Mouse (Mus musculus): ENCODE results near the gene Olfr747. TPM values are rescaled to one million over a fixed set of nuclear protein-coding genes. Genes with fewer than 3 reads are reported as not detected.

Olfr747 gene
- polyA plus RNA-seq (2012; rRNA removed): not detected in 2 replicates

GRCm38 (mm10) chr14:50693106-50693505, at the start of gene Olfr747:
Olfr747 (minus strand) TSS chr14:50693206.

DNA sequence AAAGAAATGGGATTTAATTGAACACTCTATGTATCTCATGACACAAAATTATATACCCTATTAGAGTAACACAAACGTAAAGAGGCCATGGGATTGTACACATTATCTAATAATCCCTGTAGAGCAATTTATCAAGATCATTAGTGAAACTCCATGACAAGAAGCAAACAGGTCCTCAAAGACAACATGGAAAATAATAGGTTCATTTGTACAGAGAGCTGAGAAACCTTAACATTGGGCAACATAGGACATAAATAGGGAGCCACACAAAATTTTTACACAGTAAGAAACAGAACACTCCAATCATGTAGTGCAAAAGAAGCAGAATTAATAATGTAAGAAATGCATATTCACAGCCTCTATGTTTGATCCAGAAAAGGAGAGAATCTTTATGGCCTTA, 14.1 kb upstream of the Olfr747 start, which contains the start of gene Olfr748:
Gene Olfr748 (plus strand): TSS at position 301 of the 400 bp plus-strand sequence.

DNA sequence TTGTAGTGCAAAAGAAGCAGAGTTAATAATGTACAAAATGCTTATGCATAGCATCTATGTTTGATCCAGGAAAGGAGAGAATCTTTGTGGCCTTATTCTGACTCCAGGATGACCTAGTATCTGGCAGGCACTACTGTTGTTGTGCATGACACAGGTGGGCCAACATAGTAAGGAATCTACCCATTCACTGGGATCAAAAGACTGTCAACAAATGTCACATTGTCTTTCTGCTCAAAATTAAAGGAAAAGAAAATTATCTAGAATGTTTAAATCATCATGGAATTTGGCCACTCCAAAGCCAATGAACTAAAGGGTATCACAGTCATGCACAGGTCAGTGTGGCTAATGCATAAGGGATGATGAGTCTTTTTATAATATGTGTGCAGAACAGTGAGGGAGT, 46.2 kb downstream of the Olfr747 start, which contains the start of gene Olfr746:
Gene Olfr746 (plus strand): TSS at position 301 of the 400 bp plus-strand sequence.

DNA sequence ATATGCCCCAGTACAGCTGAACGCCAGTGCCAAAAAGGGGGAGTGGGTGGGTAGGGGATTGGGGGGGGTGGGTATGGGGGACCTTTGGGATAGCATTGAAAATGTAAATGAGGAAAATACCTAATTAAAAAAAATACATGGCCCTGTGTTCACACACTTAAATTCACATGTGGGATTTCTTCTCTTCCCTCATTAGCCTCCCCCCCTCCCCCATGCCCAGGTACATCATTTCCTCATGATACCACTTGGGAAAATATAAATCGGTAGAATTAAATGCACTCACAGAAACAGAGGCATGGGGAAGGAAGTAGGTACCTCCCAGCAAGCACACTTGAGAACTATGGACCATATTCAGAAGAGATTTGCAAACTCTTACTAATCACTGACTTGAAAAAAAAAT, 53.9 kb downstream of the Olfr747 start, which contains the start of gene Olfr745:
Gene Olfr745 (plus strand): TSS at position 301 of the 400 bp plus-strand sequence.

Other genes starting within 250 kb of the Olfr747 start
- gene Olfr740, start 247.7 kb downstream of the Olfr747 start, polyA plus RNA-seq (2012; rRNA removed): not detected in 2 replicates
- not detected in 2 replicates for gene Olfr741, start 220.5 kb downstream of the Olfr747 start, polyA plus RNA-seq (2012; rRNA removed)
- not detected in 2 replicates for gene Olfr742, start 189.6 kb downstream of the Olfr747 start, polyA plus RNA-seq (2012; rRNA removed)
- not detected in 2 replicates for gene Olfr743, start 171.4 kb downstream of the Olfr747 start, polyA plus RNA-seq (2012; rRNA removed)
- not detected in 2 replicates for gene Olfr744, start 78.3 kb downstream of the Olfr747 start, polyA plus RNA-seq (2012; rRNA removed)
- not detected in 2 replicates for gene Olfr745, start 53.8 kb downstream of the Olfr747 start, polyA plus RNA-seq (2012; rRNA removed)
- gene Olfr746, start 46.1 kb downstream of the Olfr747 start, polyA plus RNA-seq (2012; rRNA removed): not detected in 2 replicates
- not detected in 2 replicates for gene Olfr748, start 14.2 kb upstream of the Olfr747 start, polyA plus RNA-seq (2012; rRNA removed)
- gene Olfr749, start 51.9 kb upstream of the Olfr747 start, polyA plus RNA-seq (2012; rRNA removed): not detected in 2 replicates
- 18.8 and 24.2 TPM in 2 replicates for gene Ttc5, start 92.3 kb upstream of the Olfr747 start, polyA plus RNA-seq (2012; rRNA removed)
- gene Ccnb1ip1, start 114.5 kb upstream of the Olfr747 start, polyA plus RNA-seq (2012; rRNA removed): not detected in 2 replicates
- gene Parp2, start 114.6 kb upstream of the Olfr747 start, polyA plus RNA-seq (2012; rRNA removed): 8.2 and 10.7 TPM in 2 replicates
- 89.0 and 100 TPM in 2 replicates for gene Tep1, start 177.4 kb upstream of the Olfr747 start, polyA plus RNA-seq (2012; rRNA removed)
- 0.62 TPM in 2 replicates for gene Klhl33, start 204.3 kb upstream of the Olfr747 start, polyA plus RNA-seq (2012; rRNA removed)
- 105 and 129 TPM in 2 replicates for gene Osgep, start 231.7 kb upstream of the Olfr747 start, polyA plus RNA-seq (2012; rRNA removed)
- 15.1 and 17.7 TPM in 2 replicates for gene Apex1, start 231.8 kb upstream of the Olfr747 start, polyA plus RNA-seq (2012; rRNA removed)
- gene Pip4p1, start 237.7 kb upstream of the Olfr747 start, polyA plus RNA-seq (2012; rRNA removed): 108 and 127 TPM in 2 replicates
- gene Pnp, start 237.9 kb upstream of the Olfr747 start, polyA plus RNA-seq (2012; rRNA removed): 31.4 and 31.9 TPM in 2 replicates